Comparison of ENCODE assay signal across 13 mouse cellular contexts in genomic region chr11:4840942-4841526, GRCm38 (mm10). TPM values are rescaled to one million over a fixed set of nuclear protein-coding genes. Genes with fewer than 3 reads are reported as not detected.
A peak's percentile ranks its signal among the peaks of the same experiment; 100 is the strongest.
DNase-seq lines count a peak whose midpoint lies in the region.
"Had no signal": no experiment of that assay in that cellular context is flagged by ENCODE, and none has a peak within 500 bp of the region (broad histone marks: within the 10 kb centered on the region; RNA-seq: fewer than 3 reads in every experiment).

No protein-coding gene starts in this region.

- DNase-seq in adrenal gland, adult 2 months: peak; percentile 42
- no peak for DNase-seq in adrenal gland, postnatal 25 days
- peak; percentile 14 for DNase-seq in lung, postnatal 25 days (ENCODE audit: low spot score)
- DNase-seq in lung, postnatal 4 days: no peak
- DNase-seq in NIH3T3 (ENCODE audit: low read depth): peak; percentile 25
- DNase-seq in heart, adult 8-10 months (ENCODE audit: low spot score): no peak
- no peak for DNase-seq in urinary bladder, postnatal 14 days (ENCODE audit: low spot score)
- DNase-seq: cerebellum, adult 2 months; cerebellum, postnatal 10 days; gastrocnemius, adult 2 months; gastrocnemius, postnatal 25 days; heart, adult 18-20 months; heart, postnatal 14 days had no signal

RNA-seq across cellular contexts. Expression of gene Nf2, which starts 8.3 kb away (rescaled TPM):
- 100 to 1,000 TPM in 1 of 2 experiments, 10 to 100 TPM in 1; 87.8 to 130 TPM for total RNA-seq in adrenal gland, adult 2 months (2021)
- 72.5 and 94.6 TPM in 2 replicates for polyA plus RNA-seq in adrenal gland, adult 2 months (2012; rRNA removed)
- total RNA-seq in adrenal gland, postnatal 25 days (2021): 160 and 207 TPM in 2 replicates
- total RNA-seq in heart, adult 8-10 months (2022): 10 to 100 TPM; 75.5 to 80.0 (median 78.3) TPM

RNA-seq across cellular contexts. Expression of gene Nipsnap1, which starts 32.7 kb away (rescaled TPM):
- total RNA-seq in adrenal gland, adult 2 months (2021): 10 to 100 TPM; 31.5 to 35.9 TPM
- polyA plus RNA-seq in adrenal gland, adult 2 months (2012; rRNA removed): 28.2 and 30.6 TPM in 2 replicates
- total RNA-seq in adrenal gland, postnatal 25 days (2021): 27.5 and 29.2 TPM in 2 replicates
- total RNA-seq in heart, adult 8-10 months (2022): 1 to 10 TPM in 1 of 4 experiments, under 1 TPM in 3; 0.52 to 1.1 (median 0.82) TPM

RNA-seq across cellular contexts. Expression of gene Thoc5, which starts 54.1 kb away (rescaled TPM):
- total RNA-seq in adrenal gland, adult 2 months (2021): 10 to 100 TPM; 32.3 to 34.1 TPM
- 8.8 TPM in 2 replicates for polyA plus RNA-seq in adrenal gland, adult 2 months (2012; rRNA removed)
- 33.3 and 36.7 TPM in 2 replicates for total RNA-seq in adrenal gland, postnatal 25 days (2021)
- total RNA-seq in heart, adult 8-10 months (2022): 10 to 100 TPM; 14.9 to 19.8 (median 16.2) TPM

Comparison
In these comparisons a context has a peak if more than half of its experiments do, and no peak if none do; other contexts are left out.
1. DNase-seq: peak in adrenal gland, adult 2 months (single experiment), lung, postnatal 25 days (single experiment) and NIH3T3 (single experiment); none in adrenal gland, postnatal 25 days (single experiment), lung, postnatal 4 days (0 of 2), heart, adult 8-10 months (single experiment) and urinary bladder, postnatal 14 days (single experiment).
2. RNA of gene Nipsnap1, which starts 32.7 kb away (total RNA-seq): 31.5 to 35.9 TPM in adrenal gland, adult 2 months and 27.5 to 29.2 TPM in adrenal gland, postnatal 25 days; 0.52 to 1.1 TPM in heart, adult 8-10 months; every median in the first group is over 10 times any median in the second.